Mouse (Mus musculus): Measurements from ENCODE around the gene Dnajc16.

Dnajc16 gene

GRCm38 (mm10) chr4:141724594-141724993 is 66.1 kb downstream of the Dnajc16 start:
- in situ Hi-C loops (cut with MboI) = loop anchor here (5.0 kb wide), 1 partner anchor 68 kb away; the partner anchor contains the start of genes Casp9 and Dnajc16

GRCm38 (mm10) chr4:141723673-141724068 is 67.1 kb downstream of the Dnajc16 start:
- in situ Hi-C loops (cut with MboI) = loop anchor here (5.0 kb wide), 1 partner anchor 69 kb away; the partner anchor contains the start of genes Casp9 and Dnajc16

- in situ Hi-C loops (cut with MboI) = loop anchor here (5.0 kb wide), 1 partner anchor 69 kb away; the partner anchor contains the start of genes Casp9 and Dnajc16
These were observed 67.7 kb downstream of the Dnajc16 start, which contains the start of gene Ddi2 for GRCm38 (mm10) chr4:141722731-141723672. Ddi2 (minus strand) TSS chr4:141723419.

- in situ Hi-C loops (cut with MboI) = loop anchor here (5.0 kb wide), 1 partner anchor 70 kb away; the partner anchor contains the start of genes Casp9 and Dnajc16
These were observed 68.8 kb downstream of the Dnajc16 start for GRCm38 (mm10) chr4:141721961-141722360.

GRCm38 (mm10) chr4:141720761-141721523 is 69.8 kb downstream of the Dnajc16 start:
- in situ Hi-C loops (cut with MboI) = loop anchor here (5.0 kb wide), 1 partner anchor 71 kb away; the partner anchor contains the start of genes Casp9 and Dnajc16

GRCm38 (mm10) chr4:141719304-141719703 is 71.4 kb downstream of the Dnajc16 start:
- in situ Hi-C loops (cut with MboI) = no loop called here

GRCm38 (mm10) chr4:141717633-141718032 is 73.1 kb downstream of the Dnajc16 start:
- in situ Hi-C loops (cut with MboI) = no loop called here

- in situ Hi-C loops (cut with MboI) = no loop called here
These were observed 75.7 kb downstream of the Dnajc16 start for GRCm38 (mm10) chr4:141715027-141715426.

- in situ Hi-C loops (cut with MboI) = no loop called here
These were observed 77.1 kb downstream of the Dnajc16 start for GRCm38 (mm10) chr4:141713598-141714142.

GRCm38 (mm10) chr4:141711250-141711649 is 79.5 kb downstream of the Dnajc16 start:
- in situ Hi-C loops (cut with MboI) = no loop called here

Data from mature B cell (primary cell).